In the genomic region with DNA sequence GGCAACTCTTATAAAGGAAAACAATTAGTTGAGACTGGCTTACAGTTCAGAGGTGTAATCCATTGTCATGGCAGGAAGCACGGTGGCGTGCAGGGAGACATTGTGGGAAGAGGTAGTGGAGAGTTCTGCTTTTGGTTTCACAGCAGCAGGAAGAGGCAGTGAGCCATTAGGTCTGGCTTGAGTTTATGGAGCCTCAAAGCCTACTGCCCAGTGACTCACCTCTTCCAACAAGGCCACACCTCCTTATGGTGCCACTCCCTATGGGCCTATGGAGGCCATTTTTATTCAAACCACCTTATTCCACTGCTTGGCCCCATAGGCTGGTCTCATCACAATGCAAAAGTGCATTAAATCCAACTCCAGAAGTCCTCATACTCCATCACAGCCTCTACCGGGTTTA, we compare ENCODE assay signal across 34 mouse cellular contexts. TPM values are rescaled to one million over a fixed set of nuclear protein-coding genes. Genes with fewer than 3 reads are reported as not detected.
DNase-seq lines count a peak whose midpoint lies in the region; ATAC-seq and TF ChIP-seq lines count a peak whose summit lies in the region.
"Had no signal": no experiment of that assay in that cellular context is flagged by ENCODE, and none has a peak within 500 bp of the region (broad histone marks: within the 10 kb centered on the region; RNA-seq: fewer than 3 reads in every experiment).

No protein-coding gene starts in this region.

- no peaks in the 10 kb centered on the region for H3K36me3 ChIP-seq in heart, adult 2 months (ENCODE audit: control insufficient read depth, insufficient read depth, low read length)
- H3K36me3 ChIP-seq in heart, embryonic 12.5 days = no peaks in the 10 kb centered on the region
- H3K36me3 ChIP-seq in ES-E14 (ENCODE audit: control insufficient read depth, insufficient read depth, low read length, poor library complexity, severe bottlenecking) = no peaks in the 10 kb centered on the region
- H3K36me3 ChIP-seq: forebrain, embryonic 10.5 days; forebrain, embryonic 15.5 days; heart, embryonic 10.5 days; kidney, embryonic 15.5 days; limb, embryonic 10.5 days; limb, embryonic 15.5 days; midbrain, embryonic 13.5 days; neural tube, embryonic 13.5 days had no signal

- peaks cover 5% of the 10 kb centered on the region for H3K4me1 ChIP-seq in heart, adult 2 months (ENCODE audit: control insufficient read depth, insufficient read depth, low read length)
- H3K4me1 ChIP-seq in heart, embryonic 12.5 days (replicated peaks) = no peaks in the 10 kb centered on the region
- H3K4me1 ChIP-seq in ES-E14 (ENCODE audit: control insufficient read depth in 2 of 2, insufficient read depth in 2 of 2, low read length in 2 of 2, poor library complexity in 1 of 2) = peaks cover 0 to 13% of the 10 kb centered on the region in 2 experiments; a peak in 2 of 4 replicates
- H3K4me1 ChIP-seq: forebrain, embryonic 10.5 days; forebrain, embryonic 15.5 days; heart, embryonic 10.5 days; midbrain, embryonic 13.5 days; neural tube, embryonic 13.5 days had no signal

- no peaks in the 10 kb centered on the region for H3K79me2 ChIP-seq in heart, adult 2 months (replicated peaks; ENCODE audit: control insufficient read depth, insufficient read depth, low read length)

- TF ChIP-seq POLR2A in heart, adult 2 months (IDR thresholded peaks at IDR 0.05; ENCODE audit: insufficient read depth, low read depth, low read length) = no peak

- ATAC-seq in heart, embryonic 12.5 days (ENCODE audit: insufficient number of reproducible peaks, low FRiP score) = no peak
- ATAC-seq in megakaryocyte, adult 5-6 weeks (ENCODE audit: poor library complexity, severe bottlenecking) = peak; percentile 54
- ATAC-seq: CD4-positive, CD25-positive, alpha-beta regulatory T cell, adult 4 months; forebrain, embryonic 15.5 days; midbrain, embryonic 13.5 days had no signal

- H3K9me3 ChIP-seq in heart, embryonic 12.5 days (replicated peaks) = no peaks in the 10 kb centered on the region; the same call in 1 of the 2 replicates
- no peaks in the 10 kb centered on the region for H3K9me3 ChIP-seq in ES-E14 (ENCODE audit: control insufficient read depth, insufficient read depth, low read depth, low read length)
- H3K9me3 ChIP-seq: forebrain, embryonic 15.5 days; heart, embryonic 10.5 days; kidney, embryonic 15.5 days; limb, embryonic 10.5 days; limb, embryonic 15.5 days had no signal

- no peak overlapping the region for H3K9ac ChIP-seq in heart, adult 2 months (ENCODE audit: low read depth, low read length)
- no peak overlapping the region for H3K9ac ChIP-seq in heart, embryonic 12.5 days
- H3K9ac ChIP-seq in ES-E14 (ENCODE audit: insufficient read depth, low read depth, low read length, poor library complexity, severe bottlenecking) = no peak overlapping the region; the same call in 1 of the 2 replicates
- H3K9ac ChIP-seq: forebrain, embryonic 15.5 days; hindbrain, embryonic 14.5 days; kidney, embryonic 15.5 days; limb, embryonic 15.5 days; liver, embryonic 14.5 days; lung, embryonic 14.5 days; midbrain, embryonic 13.5 days; neural tube, embryonic 13.5 days had no signal

- peak overlapping the region; percentile 85 for H3K27ac ChIP-seq in heart, adult 2 months
- no peak overlapping the region for H3K27ac ChIP-seq in heart, embryonic 12.5 days (ENCODE audit: poor library complexity, severe bottlenecking)
- H3K27ac ChIP-seq in ES-E14 (ENCODE audit: insufficient read depth, low read depth, low read length, poor library complexity, severe bottlenecking) = peak overlapping the region; percentile 91; the same call in 1 of the 2 replicates
- H3K27ac ChIP-seq: forebrain, embryonic 10.5 days; forebrain, embryonic 15.5 days; hindbrain, embryonic 14.5 days; limb, embryonic 10.5 days; limb, embryonic 15.5 days; liver, embryonic 14.5 days; midbrain, embryonic 13.5 days; neural tube, embryonic 13.5 days had no signal

- in situ Hi-C loops in ES-E14 (cut with MboI; ENCODE audit: low sequenced_read_pairs in 2 of 2, unreplicated experiment in 2 of 2) = no loop called here

- no peak for TF ChIP-seq CTCF in heart, adult 2 months (IDR thresholded peaks at IDR 0.05)

- H3K4me3 ChIP-seq in heart, adult 2 months = no peak overlapping the region
- H3K4me3 ChIP-seq in heart, embryonic 12.5 days = no peak overlapping the region
- no peak overlapping the region for H3K4me3 ChIP-seq in ES-E14 (ENCODE audit: insufficient read depth in 1 of 2, low read depth in 1 of 2, low read length in 2 of 2, poor library complexity in 1 of 2, severe bottlenecking in 1 of 2)
- H3K4me3 ChIP-seq: forebrain, embryonic 10.5 days; forebrain, embryonic 15.5 days; heart, embryonic 10.5 days; kidney, embryonic 15.5 days; limb, embryonic 10.5 days; limb, embryonic 15.5 days; midbrain, embryonic 13.5 days; neural tube, embryonic 13.5 days had no signal

- intact Hi-C loops in heart, adult 2 months (cut with DNase I) = no loop called here
- intact Hi-C loops in heart, postnatal 10 days (cut with DNase I) = no loop called here

- DNase-seq in heart, adult 2 months = no peak
- DNase-seq in 416B (ENCODE audit: low read depth) = peak; percentile 58
- DNase-seq in ES-E14 (ENCODE audit: low read depth, low spot score) = no peak
- DNase-seq in layer of hippocampus, postnatal 25 days (ENCODE audit: extremely low spot score in 1 of 2, low spot score in 1 of 2) = no peak
- no peak for DNase-seq in urinary bladder, adult 2 months (ENCODE audit: low spot score)
- DNase-seq in heart, postnatal 10 days = no peak
- DNase-seq: adrenal gland, adult 8-10 months; cerebellum, adult 9-10 months; cerebellum, postnatal 36 days; gastrocnemius, postnatal 25 days; heart, postnatal 4 days; kidney, adult 18-20 months; lung, embryonic 14.5 days; lung, postnatal 36 days; thymus, postnatal 4 days had no signal

- no peak for TF ChIP-seq EP300 in heart, adult 2 months (IDR thresholded peaks at IDR 0.05; ENCODE audit: insufficient read depth, low read depth, low read length)

- no peaks in the 10 kb centered on the region for H3K27me3 ChIP-seq in heart, adult 2 months (ENCODE audit: control insufficient read depth, insufficient read depth, low read length)
- H3K27me3 ChIP-seq in heart, embryonic 12.5 days (replicated peaks) = no peaks in the 10 kb centered on the region
- H3K27me3 ChIP-seq: forebrain, embryonic 15.5 days; kidney, embryonic 15.5 days; limb, embryonic 15.5 days; midbrain, embryonic 13.5 days; neural tube, embryonic 13.5 days had no signal

- H3K4me2 ChIP-seq in heart, embryonic 12.5 days = no peak overlapping the region
- H3K4me2 ChIP-seq: forebrain, embryonic 15.5 days; hindbrain, embryonic 14.5 days; kidney, embryonic 15.5 days; limb, embryonic 15.5 days; lung, embryonic 14.5 days; midbrain, embryonic 13.5 days; neural tube, embryonic 13.5 days had no signal

- 69% methylated on average over 3 of the region's 3 CpGs for WGBS in heart, adult 2 months
- WGBS in heart, embryonic 12.5 days = 84% methylated on average over 3 of the region's 3 CpGs

TF ChIP-seq in ES-E14, 5 proteins besides CTCF, POLR2A, EP300 and RAD21:
- TF ChIP-seq ZNF384 (IDR thresholded peaks at IDR 0.05; ENCODE audit: low read depth, low read length) = no peak
- TF ChIP-seq MAFK (IDR thresholded peaks at IDR 0.05; ENCODE audit: insufficient read depth, low read depth, low read length) = no peak

RNA-seq across cellular contexts. Expression of a gene that starts 7.2 kb away (rescaled TPM):
- total RNA-seq in heart, adult 2 months (2021) = 10 to 100 TPM; 25.9 to 33.8 TPM
- 87.9 and 92.7 TPM in 2 replicates for polyA plus RNA-seq in heart, adult 2 months (2012; rRNA removed)
- polyA plus RNA-seq in heart, embryonic 12.5 days (2016; fragmentation: Nextera tagmentation; extraction: Ambion mirVana) = 52.3 and 59.0 TPM in 2 replicates
- total RNA-seq in ES-E14 (2012; rRNA removed) = 45.4 and 144 TPM in 2 replicates
- total RNA-seq in megakaryocyte, adult 5-6 weeks (2015) = 2.3 and 2.6 TPM in 2 replicates
- 1.3 and 1.5 TPM in 2 replicates for total RNA-seq in megakaryocyte, adult 5-6 weeks (2017)
- 10 to 100 TPM; 13.1 to 18.4 TPM for total RNA-seq in layer of hippocampus, postnatal 25 days (2021)
- 89.2 and 102 TPM in 2 replicates for polyA plus RNA-seq in urinary bladder, adult 2 months (2012; rRNA removed)
- 10 to 100 TPM; 63.0 to 66.5 TPM for total RNA-seq in heart, postnatal 10 days (2021)

RNA-seq across cellular contexts. Expression of a gene that starts 24.3 kb away (rescaled TPM):
- total RNA-seq in heart, adult 2 months (2021) = not detected
- 0.41 and 2.4 TPM in 2 replicates for polyA plus RNA-seq in heart, adult 2 months (2012; rRNA removed)
- 1.7 and 1.9 TPM in 2 replicates for polyA plus RNA-seq in heart, embryonic 12.5 days (2016; fragmentation: Nextera tagmentation; extraction: Ambion mirVana)
- total RNA-seq in ES-E14 (2012; rRNA removed) = 0.48 TPM in 1 of 2 replicates, not detected in the other
- total RNA-seq in megakaryocyte, adult 5-6 weeks (2015) = 1.6 and 2.0 TPM in 2 replicates
- total RNA-seq in megakaryocyte, adult 5-6 weeks (2017) = 3.3 TPM in 1 of 2 replicates, not detected in the other
- not detected for total RNA-seq in layer of hippocampus, postnatal 25 days (2021)
- 1.2 and 2.0 TPM in 2 replicates for polyA plus RNA-seq in urinary bladder, adult 2 months (2012; rRNA removed)
- under 1 TPM in 1 of 2 experiments, not detected in 1; 0.31 TPM for total RNA-seq in heart, postnatal 10 days (2021)
- total RNA-seq: heart, postnatal 4 days; layer of hippocampus, adult 18-20 months; layer of hippocampus, postnatal 14 days; megakaryocyte-erythroid progenitor cell, adult 5-6 weeks had no signal
- polyA plus RNA-seq: CD4-positive, CD25-positive, alpha-beta regulatory T cell, adult 4 months; embryonic facial prominence, embryonic 11.5 days; frontal cortex, adult 2 months; testis, adult 2 months had no signal

RNA-seq across cellular contexts. Expression of a gene that starts 58.4 kb away (rescaled TPM):
- total RNA-seq in heart, adult 2 months (2021) = 10 to 100 TPM; 12.4 to 13.5 TPM
- polyA plus RNA-seq in heart, adult 2 months (2012; rRNA removed) = 22.8 and 27.6 TPM in 2 replicates
- 10.5 and 12.2 TPM in 2 replicates for polyA plus RNA-seq in heart, embryonic 12.5 days (2016; fragmentation: Nextera tagmentation; extraction: Ambion mirVana)
- 4.4 and 9.5 TPM in 2 replicates for total RNA-seq in ES-E14 (2012; rRNA removed)
- total RNA-seq in megakaryocyte, adult 5-6 weeks (2015) = 36.7 and 44.4 TPM in 2 replicates
- 66.4 and 92.7 TPM in 2 replicates for total RNA-seq in megakaryocyte, adult 5-6 weeks (2017)
- total RNA-seq in layer of hippocampus, postnatal 25 days (2021) = 10 to 100 TPM; 19.5 to 24.0 TPM
- 54.4 and 59.9 TPM in 2 replicates for polyA plus RNA-seq in urinary bladder, adult 2 months (2012; rRNA removed)
- 10 to 100 TPM; 10.3 to 12.6 TPM for total RNA-seq in heart, postnatal 10 days (2021)
